Mouse (Mus musculus) liver, embryonic 14.5 days (tissue): Measurements from ENCODE around the gene Rasgrp4.

ENCODE experiments used
- CTCF ChIP-seq: IDR thresholded peaks from 2 replicates; pipeline ENCODE4 v1.5.1; 2016; ENCODE audit warnings: antibody characterized with exemption, low read depth, control low read depth
- EP300 ChIP-seq: IDR thresholded peaks from 2 replicates; pipeline ENCODE4 v1.6.1; 2016; ENCODE audit warnings: antibody characterized with exemption, low read depth

DNA sequence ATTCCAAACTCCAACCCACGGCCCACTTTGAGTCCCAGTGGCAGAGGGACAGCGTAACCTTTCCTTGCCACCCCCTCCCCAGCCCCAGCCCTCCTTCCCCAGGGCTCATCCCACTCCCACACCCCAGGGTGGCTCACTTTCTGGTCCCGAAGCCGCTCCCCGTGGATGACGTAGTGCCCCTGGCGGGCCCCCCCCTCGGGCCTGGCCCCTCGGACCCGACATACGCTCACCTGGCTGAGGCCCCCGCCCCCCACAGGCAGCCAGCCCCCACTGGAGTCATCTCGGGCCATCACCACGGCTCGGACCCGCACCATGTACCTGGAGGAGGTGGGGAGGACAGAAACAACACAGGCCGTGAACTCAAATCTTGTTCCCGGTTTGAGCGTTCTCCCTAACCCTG, 33.0 kb downstream of the Rasgrp4 start:
- TF ChIP-seq CTCF (no peak), EP300 (no peak)
